Mouse (Mus musculus) v-Abl transformed pro-B cells (cell line): Measurements from ENCODE around the gene Galnt12.

Experiments used
- in situ Hi-C, 2 experiments: fragments of 400-800 bp; cut with MboI; formaldehyde crosslinking; loops; one replicate each; pipeline ENCODE4 v1.15.1; 2025; ENCODE audit not compliant: unreplicated experiment in 2 of 2

Gene Galnt12

DNA sequence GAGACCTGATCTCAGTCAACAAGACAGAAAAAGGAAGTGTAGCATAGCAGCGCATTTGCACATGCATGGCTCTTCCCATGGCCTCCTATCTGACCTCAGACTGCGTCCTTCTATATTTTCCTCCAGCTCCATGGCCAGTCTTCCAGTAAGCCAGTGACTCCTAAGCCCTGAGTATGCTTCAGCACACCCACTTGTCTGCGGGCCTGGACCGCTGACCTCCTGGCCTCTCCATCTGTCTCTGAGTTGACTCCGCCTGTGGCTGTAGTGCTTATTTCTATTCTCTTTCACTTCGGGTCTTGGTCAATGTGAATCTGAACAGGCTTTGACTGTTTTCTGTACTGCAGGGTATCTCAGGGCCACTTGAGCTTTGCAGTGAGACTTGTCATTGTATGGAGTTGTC is 52.1 kb downstream of the Galnt12 start:
- in situ Hi-C loops: no loop called here

DNA sequence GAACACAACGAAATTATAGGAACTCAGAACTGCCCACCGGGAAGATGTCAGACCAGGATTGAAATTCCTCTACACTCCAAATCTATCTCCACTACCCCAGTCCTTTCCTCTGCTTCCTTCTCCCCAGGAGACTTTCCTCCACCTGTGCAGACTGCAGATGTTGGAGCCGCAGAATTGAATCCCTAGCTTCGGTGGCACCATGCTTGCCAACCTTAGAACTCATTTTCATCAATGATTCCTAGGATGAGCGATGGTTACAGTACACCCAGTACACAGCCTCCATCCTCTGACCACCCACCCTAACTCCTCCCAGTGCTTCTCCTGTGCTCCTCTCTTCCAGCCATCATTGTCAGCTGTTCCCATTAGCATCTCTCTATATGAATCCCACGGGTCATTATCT is 53.6 kb downstream of the Galnt12 start:
- in situ Hi-C loops: no loop called here

DNA sequence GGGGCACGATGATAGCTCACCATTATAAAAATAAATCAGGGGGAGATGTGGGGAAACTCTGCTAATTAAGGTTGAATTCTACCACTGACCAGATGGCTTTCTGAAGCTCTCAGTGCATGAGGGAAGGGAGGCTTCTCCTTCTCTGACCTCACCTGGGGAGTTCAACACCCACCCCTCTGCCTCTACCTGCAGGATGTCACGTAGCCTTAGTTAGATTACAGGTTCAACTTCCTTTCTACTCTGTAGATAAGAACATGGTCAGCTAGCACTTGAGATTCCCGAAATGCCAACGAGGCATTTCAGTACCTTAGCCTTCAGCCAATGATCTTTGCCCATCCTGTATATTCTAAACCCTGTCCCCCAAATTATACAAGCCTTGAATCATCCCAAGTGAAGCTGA is 54.9 kb downstream of the Galnt12 start:
- in situ Hi-C loops: no loop called here

DNA sequence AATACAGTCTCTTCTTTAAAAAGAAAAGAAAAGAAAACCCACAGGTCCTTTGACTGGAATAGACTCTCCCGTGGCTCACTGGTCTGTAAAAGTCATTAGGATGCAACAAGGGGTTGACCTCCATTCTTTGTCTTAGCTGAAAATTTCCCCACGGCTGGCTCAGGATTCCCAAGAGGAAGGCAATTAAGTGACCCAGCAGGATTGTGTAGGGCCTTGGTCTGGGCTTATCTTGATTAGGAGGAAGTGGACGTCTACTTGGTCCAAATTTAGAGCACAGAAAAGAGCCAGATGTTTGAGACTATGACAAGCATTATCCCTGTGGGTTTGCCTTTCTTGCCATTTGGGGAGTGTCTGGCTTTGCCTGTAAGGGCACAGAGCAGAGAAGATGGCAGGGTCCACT is 58.3 kb downstream of the Galnt12 start:
- in situ Hi-C loops: no loop called here

DNA sequence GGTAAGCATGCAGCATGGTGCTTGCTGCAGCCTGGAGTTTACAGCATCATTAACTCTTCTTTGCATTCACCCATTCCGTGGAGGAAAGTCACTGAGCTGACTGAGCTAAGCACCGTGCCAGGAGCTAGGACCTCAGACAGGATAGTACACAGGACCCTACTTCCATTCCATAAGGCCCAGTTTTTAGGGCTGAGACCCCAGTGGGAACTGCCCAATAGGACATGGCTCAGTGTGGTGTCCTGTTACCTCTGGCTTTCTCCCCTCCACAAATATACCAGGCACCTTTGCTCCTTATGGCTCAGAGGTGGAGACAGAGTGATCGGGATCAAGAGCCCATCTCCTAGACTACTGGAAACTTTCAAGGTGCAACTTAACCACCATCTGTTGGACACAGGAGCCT is 59.1 kb downstream of the Galnt12 start:
- in situ Hi-C loops: no loop called here

DNA sequence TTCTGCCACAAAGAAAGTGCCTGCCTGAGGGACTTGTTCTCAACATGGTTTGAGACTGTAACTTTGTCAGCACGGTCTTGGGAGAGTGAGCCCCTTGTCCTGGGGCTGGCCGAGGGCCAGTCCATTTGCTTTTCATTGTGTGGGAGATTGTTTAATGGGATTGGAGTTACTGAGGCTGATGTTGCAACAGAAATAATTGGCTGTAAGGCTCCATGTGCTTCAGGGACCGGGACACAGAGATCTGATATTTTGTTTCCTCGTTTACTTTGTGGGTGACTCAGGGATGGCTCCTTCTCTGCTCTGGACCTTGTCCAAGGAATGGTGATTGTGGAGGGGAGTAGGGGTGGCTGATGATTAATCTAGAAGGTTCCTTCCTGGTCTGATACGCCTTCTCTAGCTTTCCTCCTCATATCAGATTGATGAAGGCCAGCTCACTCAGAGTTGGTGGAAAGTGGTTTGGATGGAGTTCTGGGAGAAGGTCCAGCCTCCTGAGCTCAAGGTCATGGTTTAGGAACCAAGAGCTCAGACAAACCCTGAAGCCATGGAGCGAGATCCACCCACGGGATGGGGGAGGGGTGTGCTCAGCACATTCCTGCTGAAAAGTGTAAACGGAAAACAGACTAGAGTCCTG is 60.0 kb downstream of the Galnt12 start:
- in situ Hi-C loops: no loop called here

DNA sequence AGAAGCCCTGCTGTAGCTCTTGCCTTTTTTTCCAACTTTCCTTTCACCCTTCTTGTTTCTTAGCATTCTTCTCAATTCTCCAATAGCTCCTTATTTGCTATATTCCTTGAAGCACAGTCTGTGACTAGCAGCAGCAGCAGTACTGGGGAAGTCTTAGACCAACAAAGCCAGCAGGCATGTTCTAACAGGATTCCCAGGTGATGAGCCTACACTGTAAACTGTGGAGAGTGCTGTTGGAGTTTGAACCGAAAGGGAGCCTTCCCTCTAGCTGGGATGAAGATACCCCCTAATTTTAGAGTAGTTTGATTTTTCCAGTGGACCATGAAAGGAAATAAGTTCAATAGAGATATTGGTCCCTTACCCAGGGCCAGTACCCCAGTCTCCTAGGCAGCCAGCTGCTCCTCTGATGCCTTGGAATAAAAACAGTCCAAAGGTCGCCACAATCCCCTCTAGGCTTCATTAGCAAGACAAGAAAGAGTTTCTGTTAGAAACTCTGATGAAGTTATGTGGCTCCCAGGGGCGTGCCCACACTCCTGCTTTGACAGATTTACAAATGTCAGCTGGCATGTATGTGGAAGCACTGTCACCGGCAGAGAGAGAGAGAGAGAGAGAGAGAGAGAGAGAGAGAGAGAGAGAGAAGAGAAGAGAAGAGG is 69.5 kb downstream of the Galnt12 start:
- in situ Hi-C loops: no loop called here

DNA sequence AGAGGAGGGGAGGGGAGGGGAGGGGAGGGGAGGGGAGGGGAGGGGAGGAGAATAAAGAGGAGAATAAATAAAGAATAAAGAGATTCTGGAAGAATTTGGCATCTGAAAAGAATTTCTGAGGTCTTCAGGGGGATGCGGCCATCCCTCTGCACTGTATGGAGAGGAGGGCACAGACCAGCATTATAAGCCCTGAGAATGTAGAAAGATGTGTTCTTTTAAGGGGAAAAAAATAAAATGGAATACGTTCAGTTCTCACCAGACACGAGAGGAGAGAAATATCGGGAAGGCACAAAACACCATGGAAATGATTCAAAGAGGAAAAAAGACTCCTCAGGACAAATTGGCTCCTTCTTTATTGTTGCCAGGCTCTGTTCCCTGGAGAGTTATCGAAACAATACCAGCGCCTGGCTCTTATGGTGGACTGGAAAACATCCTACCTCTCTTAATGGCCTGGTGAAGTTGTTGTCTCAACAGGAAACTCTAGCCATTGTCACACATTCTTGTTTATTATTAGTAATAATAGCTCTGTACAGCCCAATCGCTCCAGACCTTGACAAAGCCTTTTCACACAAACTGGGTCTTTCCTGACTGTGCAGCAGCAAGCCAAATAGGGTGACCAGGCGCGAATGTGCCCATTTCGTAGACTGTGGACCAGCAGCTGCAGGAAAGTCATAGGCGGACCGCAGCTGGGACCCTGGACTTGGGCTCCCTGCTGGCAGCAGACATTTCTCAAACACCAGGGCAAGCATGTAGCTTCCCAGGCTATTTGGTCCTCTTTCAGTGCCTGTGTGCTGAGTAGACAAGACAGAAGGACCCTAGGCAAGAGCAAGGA is 70.3 kb downstream of the Galnt12 start:
- in situ Hi-C loops: no loop called here

DNA sequence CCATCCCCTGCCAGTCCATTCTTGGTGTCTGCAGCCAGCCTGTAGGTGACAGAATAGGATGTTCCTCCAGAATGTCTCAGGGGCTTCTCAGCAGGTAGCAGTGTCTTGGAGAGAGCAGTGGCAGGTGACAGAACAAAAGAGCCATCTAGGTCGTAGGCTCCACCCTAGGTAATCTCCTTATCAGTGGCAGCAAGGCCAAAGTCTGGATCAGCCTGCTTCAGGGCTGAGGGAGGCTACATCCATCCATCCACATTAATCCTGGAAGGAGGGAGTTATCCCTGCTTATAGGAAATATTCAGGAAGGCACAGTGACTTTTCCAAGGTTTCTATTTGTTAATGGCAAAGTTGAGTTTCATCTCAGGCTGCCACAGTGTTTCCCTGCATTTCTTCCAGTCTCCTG is 80.6 kb downstream of the Galnt12 start:
- in situ Hi-C loops: no loop called here
